Mouse (Mus musculus) inflammation-experienced regulatory T-cells, adult 6 months (primary cell): ENCODE results near the gene Mxra8. TPM values are rescaled to one million over a fixed set of nuclear protein-coding genes. Genes with fewer than 3 reads are reported as not detected.

ENCODE experiments used
- ATAC-seq: one replicate; pipeline ENCODE4 v1.8.0; 2017
- polyA plus RNA-seq, 3 experiments: library from polyadenylated mRNA; unstranded; fragments of 100-300 nt; shearing (Covaris generic); gene quantifications; one replicate each; pipeline ENCODE4 v1.2.1; 2017

Mxra8 gene
- 10 to 100 TPM in 2 of 3 experiments, under 1 TPM in 1; 0.69 to 18.3 (median 16.4) TPM for polyA plus RNA-seq

GRCm38 (mm10) chr4:155839483-155839910, at the start of gene Mxra8:
Gene Mxra8 (plus strand): TSS chr4:155839680.
- ATAC-seq, result no peak

- no peak for ATAC-seq
Observed at GRCm38 (mm10) chr4:155790021-155790489, 49.4 kb upstream of the Mxra8 start, which contains the start of gene Ankrd65. Gene Ankrd65 (plus strand): TSS chr4:155790439.

GRCm38 (mm10) chr4:155790650-155791161, 48.8 kb upstream of the Mxra8 start:
- ATAC-seq, result no peak

- ATAC-seq, result no peak
Observed at GRCm38 (mm10) chr4:155791240-155791933, 48.1 kb upstream of the Mxra8 start.

GRCm38 (mm10) chr4:155793730-155794129, 45.8 kb upstream of the Mxra8 start:
- ATAC-seq, result no peak

GRCm38 (mm10) chr4:155802075-155802474, 37.4 kb upstream of the Mxra8 start:
- no peak for ATAC-seq

GRCm38 (mm10) chr4:155802741-155803339, 36.6 kb upstream of the Mxra8 start, which contains the start of gene Mrpl20:
Gene Mrpl20 (plus strand): TSS chr4:155802878.
- peak; percentile 57 for ATAC-seq

GRCm38 (mm10) chr4:155803340-155804041, 36.0 kb upstream of the Mxra8 start:
- ATAC-seq, result peak; percentile 94

GRCm38 (mm10) chr4:155807841-155808240, 31.6 kb upstream of the Mxra8 start:
- ATAC-seq, result no peak

- ATAC-seq, result peak; percentile 99
Observed at GRCm38 (mm10) chr4:155811929-155812664, 27.4 kb upstream of the Mxra8 start, which contains the start of gene Ccnl2. Gene Ccnl2 (plus strand): TSS chr4:155812489.

- ATAC-seq, result peak; percentile 12
Observed at GRCm38 (mm10) chr4:155812665-155813181, 26.8 kb upstream of the Mxra8 start.

- no peak for ATAC-seq
Observed at GRCm38 (mm10) chr4:155817533-155817932, 21.9 kb upstream of the Mxra8 start.

GRCm38 (mm10) chr4:155821025-155821424, 18.5 kb upstream of the Mxra8 start:
- ATAC-seq, result no peak

GRCm38 (mm10) chr4:155823443-155823842, 16.0 kb upstream of the Mxra8 start:
- no peak for ATAC-seq

- no peak for ATAC-seq
Observed at GRCm38 (mm10) chr4:155829866-155830265, 9.6 kb upstream of the Mxra8 start.

GRCm38 (mm10) chr4:155830596-155830995, 8.9 kb upstream of the Mxra8 start:
- ATAC-seq, result no peak

GRCm38 (mm10) chr4:155831205-155831766, 8.2 kb upstream of the Mxra8 start, which contains the start of gene Aurkaip1:
Gene Aurkaip1 (plus strand): TSS chr4:155831272.
- ATAC-seq, result peak; percentile 84

- ATAC-seq, result peak; percentile 17
Observed at GRCm38 (mm10) chr4:155831831-155832230, 7.6 kb upstream of the Mxra8 start.

- ATAC-seq, result no peak
Observed at GRCm38 (mm10) chr4:155832321-155832720, 7.2 kb upstream of the Mxra8 start.

GRCm38 (mm10) chr4:155833234-155833633, 6.2 kb upstream of the Mxra8 start:
- no peak for ATAC-seq

- ATAC-seq, result peak; percentile 53
Observed at GRCm38 (mm10) chr4:155833836-155834235, 5.6 kb upstream of the Mxra8 start.
